Mouse (Mus musculus): ENCODE measurements at regions not wholly inside any gene's neighbourhood (a gene's known extent, or its start where the extent isn't known, plus 50 kb on each side); places are given as distances from the start of the nearest gene placed in this dataset.

GRCm38 (mm10) chr8:30797341-30797740 lies 2631.2 kb upstream of the 5930422O12Rik start:
- TF ChIP-seq POLR2A (IDR thresholded peaks at IDR 0.05; ENCODE audit: extremely low read depth, insufficient read depth, low read length) (no peak), CTCF (IDR thresholded peaks at IDR 0.05; ENCODE audit: extremely low read depth, insufficient read depth, low read length) (no peak)

Data from cortical plate, adult 2 months (tissue).